Mouse (Mus musculus): ENCODE data around the gene Patz1.

The Patz1 gene

GRCm38 (mm10) chr11:3288521-3289301 is at the start of gene Patz1:
TSS of gene Patz1 (plus strand) at chr11:3288874.
- in situ Hi-C loops (cut with MboI; ENCODE audit: low pct_unique_long_range_greater_than_20kb in 1 of 2, low sequenced_read_pairs in 2 of 2, unreplicated experiment in 1 of 2), result no loop called here

- in situ Hi-C loops (cut with MboI; ENCODE audit: low pct_unique_long_range_greater_than_20kb in 1 of 2, low sequenced_read_pairs in 2 of 2, unreplicated experiment in 1 of 2), result loop anchor here in 1 of 2 experiments (25.0 kb wide), 1 partner anchor 420 kb away; no protein-coding TSS in a partner anchor
These were observed 46.3 kb upstream of the Patz1 start for GRCm38 (mm10) chr11:3242395-3242794.

GRCm38 (mm10) chr11:3243771-3244170 is 44.9 kb upstream of the Patz1 start:
- in situ Hi-C loops (cut with MboI; ENCODE audit: low pct_unique_long_range_greater_than_20kb in 1 of 2, low sequenced_read_pairs in 2 of 2, unreplicated experiment in 1 of 2), result loop anchor here in 1 of 2 experiments (25.0 kb wide), 1 partner anchor 419 kb away; no protein-coding TSS in a partner anchor

GRCm38 (mm10) chr11:3247387-3247786 is 41.3 kb upstream of the Patz1 start:
- in situ Hi-C loops (cut with MboI; ENCODE audit: low pct_unique_long_range_greater_than_20kb in 1 of 2, low sequenced_read_pairs in 2 of 2, unreplicated experiment in 1 of 2), result loop anchor here in 1 of 2 experiments (25.0 kb wide), 1 partner anchor 415 kb away; no protein-coding TSS in a partner anchor

GRCm38 (mm10) chr11:3259537-3259936 is 29.1 kb upstream of the Patz1 start:
- in situ Hi-C loops (cut with MboI; ENCODE audit: low pct_unique_long_range_greater_than_20kb in 1 of 2, low sequenced_read_pairs in 2 of 2, unreplicated experiment in 1 of 2), result loop anchor here in 1 of 2 experiments (5.0 kb wide), 1 partner anchor 47 kb away; no protein-coding TSS in a partner anchor

- in situ Hi-C loops (cut with MboI; ENCODE audit: low pct_unique_long_range_greater_than_20kb in 1 of 2, low sequenced_read_pairs in 2 of 2, unreplicated experiment in 1 of 2), result no loop called here
These were observed 23.2 kb upstream of the Patz1 start for GRCm38 (mm10) chr11:3265291-3266078.

- in situ Hi-C loops (cut with MboI; ENCODE audit: low pct_unique_long_range_greater_than_20kb in 1 of 2, low sequenced_read_pairs in 2 of 2, unreplicated experiment in 1 of 2), result no loop called here
These were observed 22.5 kb upstream of the Patz1 start, which contains the start of gene Drg1 for GRCm38 (mm10) chr11:3266079-3266685. TSS of gene Drg1 (minus strand) at chr11:3266415.

GRCm38 (mm10) chr11:3267133-3267532 is 21.5 kb upstream of the Patz1 start:
- in situ Hi-C loops (cut with MboI; ENCODE audit: low pct_unique_long_range_greater_than_20kb in 1 of 2, low sequenced_read_pairs in 2 of 2, unreplicated experiment in 1 of 2), result no loop called here

GRCm38 (mm10) chr11:3269241-3269640 is 19.4 kb upstream of the Patz1 start:
- in situ Hi-C loops (cut with MboI; ENCODE audit: low pct_unique_long_range_greater_than_20kb in 1 of 2, low sequenced_read_pairs in 2 of 2, unreplicated experiment in 1 of 2), result no loop called here

GRCm38 (mm10) chr11:3278351-3278750 is 10.3 kb upstream of the Patz1 start:
- in situ Hi-C loops (cut with MboI; ENCODE audit: low pct_unique_long_range_greater_than_20kb in 1 of 2, low sequenced_read_pairs in 2 of 2, unreplicated experiment in 1 of 2), result no loop called here

- in situ Hi-C loops (cut with MboI; ENCODE audit: low pct_unique_long_range_greater_than_20kb in 1 of 2, low sequenced_read_pairs in 2 of 2, unreplicated experiment in 1 of 2), result no loop called here
These were observed 8.9 kb upstream of the Patz1 start for GRCm38 (mm10) chr11:3279729-3280128.

- in situ Hi-C loops (cut with MboI; ENCODE audit: low pct_unique_long_range_greater_than_20kb in 1 of 2, low sequenced_read_pairs in 2 of 2, unreplicated experiment in 1 of 2), result no loop called here
These were observed 5.8 kb upstream of the Patz1 start for GRCm38 (mm10) chr11:3282887-3283286.

GRCm38 (mm10) chr11:3283645-3284044 is 5.0 kb upstream of the Patz1 start:
- in situ Hi-C loops (cut with MboI; ENCODE audit: low pct_unique_long_range_greater_than_20kb in 1 of 2, low sequenced_read_pairs in 2 of 2, unreplicated experiment in 1 of 2), result no loop called here

- in situ Hi-C loops (cut with MboI; ENCODE audit: low pct_unique_long_range_greater_than_20kb in 1 of 2, low sequenced_read_pairs in 2 of 2, unreplicated experiment in 1 of 2), result no loop called here
These were observed 2.7 kb upstream of the Patz1 start for GRCm38 (mm10) chr11:3285940-3286339.

- in situ Hi-C loops (cut with MboI; ENCODE audit: low pct_unique_long_range_greater_than_20kb in 1 of 2, low sequenced_read_pairs in 2 of 2, unreplicated experiment in 1 of 2), result no loop called here
These were observed 1.5 kb upstream of the Patz1 start for GRCm38 (mm10) chr11:3287131-3287530.

- in situ Hi-C loops (cut with MboI; ENCODE audit: low pct_unique_long_range_greater_than_20kb in 1 of 2, low sequenced_read_pairs in 2 of 2, unreplicated experiment in 1 of 2), result no loop called here
These were observed 753 bp upstream of the Patz1 start for GRCm38 (mm10) chr11:3287921-3288320.

GRCm38 (mm10) chr11:3289302-3289802 is 678 bp downstream of the Patz1 start:
- in situ Hi-C loops (cut with MboI; ENCODE audit: low pct_unique_long_range_greater_than_20kb in 1 of 2, low sequenced_read_pairs in 2 of 2, unreplicated experiment in 1 of 2), result no loop called here

GRCm38 (mm10) chr11:3289803-3290639 is 1.3 kb downstream of the Patz1 start:
- in situ Hi-C loops (cut with MboI; ENCODE audit: low pct_unique_long_range_greater_than_20kb in 1 of 2, low sequenced_read_pairs in 2 of 2, unreplicated experiment in 1 of 2), result no loop called here
